In genomic region chr19:5945891-5946290, GRCm38 (mm10) we compare ENCODE assay signal across 10 mouse cellular contexts. TPM values are rescaled to one million over a fixed set of nuclear protein-coding genes. Genes with fewer than 3 reads are reported as not detected.
DNase-seq lines count a peak whose midpoint lies in the region; ATAC-seq and TF ChIP-seq lines count a peak whose summit lies in the region.
"Had no signal": no experiment of that assay in that cellular context is flagged by ENCODE, and none has a peak within 500 bp of the region (broad histone marks: within the 10 kb centered on the region; RNA-seq: fewer than 3 reads in every experiment).

No protein-coding gene starts in this region.

- no peak overlapping the region for H3K4me2 ChIP-seq in limb, embryonic 15.5 days
- no peak overlapping the region for H3K4me2 ChIP-seq in stomach, postnatal 0 days (replicated peaks; ENCODE audit: low read depth)

- H3K9ac ChIP-seq in limb, embryonic 15.5 days, result no peak overlapping the region
- H3K9ac ChIP-seq in stomach, postnatal 0 days (ENCODE audit: low read length), result 0 out of 2 replicates have a peak overlapping the region, but pooled peaks have one; percentile 27

- WGBS in limb, embryonic 15.5 days, result 75% methylated on average over 8 of the region's 8 CpGs
- WGBS in stomach, postnatal 0 days, result 44% methylated on average over 8 of the region's 8 CpGs

- no peak overlapping the region for H3K4me3 ChIP-seq in limb, embryonic 15.5 days
- no peak overlapping the region for H3K4me3 ChIP-seq in stomach, postnatal 0 days (ENCODE audit: low read depth, low read length)

- ATAC-seq in cerebellum, adult (ENCODE audit: insufficient number of reproducible peaks, low FRiP score, low TSS enrichment), result no peak
- no peak for ATAC-seq in limb, embryonic 15.5 days (ENCODE audit: insufficient number of reproducible peaks, low FRiP score, low TSS enrichment, low read depth)
- no peak for ATAC-seq in stomach, postnatal 0 days (ENCODE audit: low FRiP score, low TSS enrichment)

- 0 out of 2 replicates have a peak overlapping the region, but pooled peaks have one; percentile 5 for H3K27ac ChIP-seq in limb, embryonic 15.5 days
- H3K27ac ChIP-seq in stomach, postnatal 0 days (replicated peaks), result peak overlapping the region; percentile 63

- peaks cover 84% of the 10 kb centered on the region for H3K36me3 ChIP-seq in limb, embryonic 15.5 days
- H3K36me3 ChIP-seq in stomach, postnatal 0 days (ENCODE audit: control insufficient read depth, insufficient read depth, low read length), result peaks cover 4% of the 10 kb centered on the region; the same call in 1 of the 2 replicates

- TF ChIP-seq CTCF in stomach, postnatal 0 days (IDR thresholded peaks at IDR 0.05; ENCODE audit: low read depth), result no peak

- peak; percentile 35 to 44 for DNase-seq in cerebellum, postnatal 10 days
- peak; percentile 46 for DNase-seq in urinary bladder, postnatal 25 days (ENCODE audit: low spot score)
- no peak for DNase-seq in urinary bladder, postnatal 36 days (ENCODE audit: low spot score in 2 of 2)
- DNase-seq in stomach, postnatal 0 days (ENCODE audit: low spot score), result no peak
- no peak for DNase-seq in cerebellum, adult 18-20 months
- DNase-seq in spleen, postnatal 10 days (ENCODE audit: low spot score in 2 of 2), result no peak

- no peaks in the 10 kb centered on the region for H3K9me3 ChIP-seq in limb, embryonic 15.5 days
- H3K9me3 ChIP-seq in stomach, postnatal 0 days (ENCODE audit: control insufficient read depth, low read length), result no peaks in the 10 kb centered on the region

- peaks cover 13% of the 10 kb centered on the region for H3K4me1 ChIP-seq in limb, embryonic 15.5 days
- peaks cover 10% of the 10 kb centered on the region for H3K4me1 ChIP-seq in stomach, postnatal 0 days (replicated peaks; ENCODE audit: control insufficient read depth, insufficient read depth)

- TF ChIP-seq EP300 in stomach, postnatal 0 days (optimal IDR thresholded peaks at IDR 0.05), result no peak

- H3K27me3 ChIP-seq in limb, embryonic 15.5 days, result no peaks in the 10 kb centered on the region
- H3K27me3 ChIP-seq in stomach, postnatal 0 days (ENCODE audit: control insufficient read depth, insufficient read depth, low read length), result no peaks in the 10 kb centered on the region

RNA-seq across cellular contexts. Expression of gene Pola2, which starts 18.1 kb away (rescaled TPM):
- polyA plus RNA-seq in limb, embryonic 15.5 days (2015; fragmentation: Nextera tagmentation; extraction: Ambion mirVana), result 56.9 and 61.0 TPM in 2 replicates
- 20.4 and 21.2 TPM in 2 replicates for polyA plus RNA-seq in stomach, postnatal 0 days (2015; fragmentation: Nextera tagmentation; extraction: Ambion mirVana)

RNA-seq across cellular contexts. Expression of gene Cdc42ep2, which starts 21.3 kb away (rescaled TPM):
- polyA plus RNA-seq in limb, embryonic 15.5 days (2015; fragmentation: Nextera tagmentation; extraction: Ambion mirVana), result 9.2 and 12.6 TPM in 2 replicates
- 7.9 and 8.1 TPM in 2 replicates for polyA plus RNA-seq in stomach, postnatal 0 days (2015; fragmentation: Nextera tagmentation; extraction: Ambion mirVana)

RNA-seq across cellular contexts. Expression of gene Dpf2, which starts 33.1 kb away (rescaled TPM):
- 117 and 125 TPM in 2 replicates for polyA plus RNA-seq in limb, embryonic 15.5 days (2015; fragmentation: Nextera tagmentation; extraction: Ambion mirVana)
- polyA plus RNA-seq in stomach, postnatal 0 days (2015; fragmentation: Nextera tagmentation; extraction: Ambion mirVana), result 47.0 and 54.9 TPM in 2 replicates

RNA-seq across cellular contexts. Expression of gene Slc22a20, which starts 40.1 kb away (rescaled TPM):
- not detected in 2 replicates for polyA plus RNA-seq in limb, embryonic 15.5 days (2015; fragmentation: Nextera tagmentation; extraction: Ambion mirVana)
- polyA plus RNA-seq in stomach, postnatal 0 days (2015; fragmentation: Nextera tagmentation; extraction: Ambion mirVana), result not detected in 2 replicates
- polyA plus RNA-seq: C2C12; neural tube, embryonic 14.5 days had no signal

RNA-seq across cellular contexts. Expression of gene Tigd3, which starts 51.9 kb away (rescaled TPM):
- 3.1 TPM in 2 replicates for polyA plus RNA-seq in limb, embryonic 15.5 days (2015; fragmentation: Nextera tagmentation; extraction: Ambion mirVana)
- 0.77 and 1.0 TPM in 2 replicates for polyA plus RNA-seq in stomach, postnatal 0 days (2015; fragmentation: Nextera tagmentation; extraction: Ambion mirVana)

Comparison
In these comparisons a context has a peak if more than half of its experiments do, and no peak if none do; other contexts are left out.
1. DNase-seq: peak in cerebellum, postnatal 10 days (2 of 2) and urinary bladder, postnatal 25 days (single experiment); none in urinary bladder, postnatal 36 days (0 of 2), stomach, postnatal 0 days (single experiment), cerebellum, adult 18-20 months (0 of 2) and spleen, postnatal 10 days (0 of 2).